Mouse (Mus musculus) bone marrow, adult 2 months (tissue): ENCODE results near the gene Skiv2l. TPM values are rescaled to one million over a fixed set of nuclear protein-coding genes. Genes with fewer than 3 reads are reported as not detected.

Experiments
- H3K27ac ChIP-seq: fragments of 200-500 bp; 2 replicates; pipeline ENCODE4 v1.5.1; 2012; ENCODE audit warnings: low read depth, mild to moderate bottlenecking, control low read depth, inconsistent platforms, low read length; ENCODE audit not compliant: control insufficient read depth, poor library complexity, insufficient read depth
- H3K4me1 ChIP-seq: fragments of 200-500 bp; 2 replicates; pipeline ENCODE4 v1.6.1; 2011; ENCODE audit warnings: low read length; ENCODE audit not compliant: control insufficient read depth, insufficient read depth
- H3K4me3 ChIP-seq: fragments of 200-500 bp; replicated peaks from 2 replicates; pipeline ENCODE3; 2011; ENCODE audit warnings: mild to moderate bottlenecking, low read depth, low read length, control low read depth; ENCODE audit not compliant: control insufficient read depth
- CTCF ChIP-seq: fragments of 200-500 bp; IDR thresholded peaks from 2 replicates; pipeline ENCODE4 v1.5.1; 2011; ENCODE audit warnings: low read length, control low read depth; ENCODE audit not compliant: control insufficient read depth, insufficient read depth
- POLR2A ChIP-seq: fragments of 200-500 bp; IDR thresholded peaks from 2 replicates; pipeline ENCODE4 v1.6.1; 2011; ENCODE audit warnings: low read depth, mild to moderate bottlenecking, control low read depth, low read length, borderline replicate concordance; ENCODE audit not compliant: control insufficient read depth
- WGBS: fragments of 180-500 bp; shearing (Covaris S2); methylation state at CpG from one replicate; pipeline ENCODE4 v1.1.7; 2018; 5-methylcytosine and 5-hydroxymethylcytosine counted together
- polyA plus RNA-seq: library from polyadenylated mRNA; stranded (reverse); fragments of >200 nt; gene quantifications from 2 replicates; pipeline ENCODE4 v1.2.4, GENCODE M21; 2011; ENCODE audit warnings: low replicate concordance; ENCODE audit not compliant: missing spikeins, insufficient read depth, insufficient read length

Skiv2l gene
- polyA plus RNA-seq, 1 experiment = 67.7 TPM

DNA sequence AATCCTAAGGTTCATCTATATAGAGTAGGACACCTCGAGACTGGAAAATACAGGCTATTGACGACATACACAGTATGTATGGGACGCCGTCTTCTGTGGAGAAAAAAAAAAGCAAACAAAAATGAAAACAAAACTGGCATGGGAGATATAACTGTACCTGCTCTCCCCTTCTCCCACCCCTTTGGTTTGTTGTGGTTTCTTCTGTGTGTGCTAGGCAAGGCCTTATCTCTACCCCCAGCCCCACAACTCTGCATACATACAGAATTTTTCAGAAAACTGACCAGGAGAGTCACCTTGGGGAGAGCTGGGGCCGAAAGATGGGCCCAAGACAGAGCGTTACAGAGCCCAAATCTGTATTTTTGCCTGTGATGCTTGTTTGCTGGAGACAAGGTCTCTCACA lies 34.7 kb upstream of the Skiv2l start:
- Histone ChIP-seq H3K4me1 (peaks cover 2% of the 10 kb centered on the region), H3K4me3 (no peak overlapping the region), H3K27ac (no peak overlapping the region)
- WGBS = 70% methylated on average over 6 of the region's 6 CpGs
- TF ChIP-seq CTCF (no peak), POLR2A (no peak)

DNA sequence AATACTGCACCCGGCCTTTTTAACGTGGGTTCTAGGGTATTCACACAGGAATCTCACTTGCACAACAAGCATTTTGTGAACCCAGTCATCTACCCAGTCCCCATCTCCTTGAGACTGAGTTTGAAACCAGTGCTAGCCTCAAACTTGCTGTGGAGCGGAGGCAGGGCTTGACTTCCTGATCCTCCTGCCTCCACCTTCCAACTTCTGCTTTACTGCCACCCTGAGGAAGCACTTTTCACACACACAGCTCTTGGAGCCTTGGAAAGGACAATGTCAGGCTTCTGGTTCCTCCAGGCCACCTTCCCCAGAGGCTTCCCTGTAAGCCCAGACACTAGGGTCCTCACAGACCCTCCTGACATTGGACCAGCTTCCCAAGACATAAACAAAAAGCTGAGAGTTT lies 33.3 kb upstream of the Skiv2l start:
- WGBS = 37% methylated on average over 3 of the region's 3 CpGs
- Histone ChIP-seq H3K4me3 (no peak overlapping the region), H3K27ac (no peak overlapping the region), H3K4me1 (peaks cover 2% of the 10 kb centered on the region)
- TF ChIP-seq POLR2A (no peak), CTCF (no peak)

DNA sequence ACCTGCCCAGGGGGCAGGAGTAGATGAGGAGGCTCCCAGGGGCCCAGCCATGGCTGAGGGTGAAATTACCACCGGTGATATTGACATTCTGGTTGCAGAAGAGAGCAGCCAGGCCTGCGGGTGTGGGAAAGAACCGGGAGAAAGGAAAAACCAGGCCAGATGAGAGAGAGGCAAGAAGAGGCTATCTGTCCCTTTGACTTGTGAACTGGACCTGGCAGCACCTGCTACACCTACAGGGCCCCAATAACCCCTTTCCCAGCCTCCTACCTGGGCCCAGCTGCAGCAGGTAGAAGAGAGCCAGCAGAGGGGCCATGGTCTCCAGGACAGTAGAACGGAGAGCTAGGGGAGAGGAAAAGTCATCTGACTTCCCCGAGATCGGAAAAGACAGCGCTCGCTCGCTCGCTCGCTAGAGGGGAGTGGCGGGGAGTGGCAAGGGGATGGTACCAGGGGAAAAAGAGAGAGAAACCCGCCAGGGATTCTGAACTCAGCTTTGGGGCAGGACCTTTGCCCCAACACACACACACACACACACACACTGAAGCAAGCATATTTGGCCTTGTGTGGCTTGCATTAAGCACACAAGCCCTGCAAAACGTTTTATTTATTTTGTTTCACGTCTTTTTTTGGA lies 31.8 kb upstream of the Skiv2l start, which contains the start of gene Gm20547:
Gene Gm20547 (minus strand): TSS at position 360 of the 628 bp plus-strand sequence.
- 86% methylated on average over 15 of the region's 15 CpGs for WGBS
- no peak within 1 kb of the TSS for H3K4me3 ChIP-seq
- H3K27ac ChIP-seq = no peak within 1 kb of the TSS
- TF ChIP-seq CTCF (no peak), POLR2A (no peak)
- no peaks in the 10 kb centered on the region; the same call in 1 of the 2 replicates for H3K4me1 ChIP-seq

DNA sequence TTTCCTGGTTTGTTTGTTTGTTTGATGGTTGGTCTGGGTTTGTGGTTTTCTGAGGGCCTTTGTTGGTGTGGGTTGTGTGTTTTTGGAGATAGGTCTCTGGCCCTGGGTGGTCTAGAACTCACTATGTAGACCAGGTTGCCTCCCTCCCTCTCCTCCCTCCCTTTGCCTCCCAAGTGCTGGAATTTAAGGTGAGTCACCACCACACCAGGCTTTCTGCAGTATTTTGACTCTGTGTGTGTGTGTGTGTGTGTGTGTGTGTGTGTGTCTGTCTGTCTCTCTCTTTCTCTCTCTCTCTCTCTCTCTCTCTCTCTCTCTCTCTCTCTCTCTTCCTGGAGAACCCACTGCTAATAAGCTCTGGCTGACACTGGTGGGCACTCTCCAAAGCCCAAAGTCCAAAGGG lies 31.2 kb upstream of the Skiv2l start:
- Histone ChIP-seq H3K4me3 (no peak overlapping the region), H3K4me1 (no peaks in the 10 kb centered on the region; the same call in 1 of the 2 replicates), H3K27ac (no peak overlapping the region)
- TF ChIP-seq POLR2A (no peak), CTCF (no peak)

DNA sequence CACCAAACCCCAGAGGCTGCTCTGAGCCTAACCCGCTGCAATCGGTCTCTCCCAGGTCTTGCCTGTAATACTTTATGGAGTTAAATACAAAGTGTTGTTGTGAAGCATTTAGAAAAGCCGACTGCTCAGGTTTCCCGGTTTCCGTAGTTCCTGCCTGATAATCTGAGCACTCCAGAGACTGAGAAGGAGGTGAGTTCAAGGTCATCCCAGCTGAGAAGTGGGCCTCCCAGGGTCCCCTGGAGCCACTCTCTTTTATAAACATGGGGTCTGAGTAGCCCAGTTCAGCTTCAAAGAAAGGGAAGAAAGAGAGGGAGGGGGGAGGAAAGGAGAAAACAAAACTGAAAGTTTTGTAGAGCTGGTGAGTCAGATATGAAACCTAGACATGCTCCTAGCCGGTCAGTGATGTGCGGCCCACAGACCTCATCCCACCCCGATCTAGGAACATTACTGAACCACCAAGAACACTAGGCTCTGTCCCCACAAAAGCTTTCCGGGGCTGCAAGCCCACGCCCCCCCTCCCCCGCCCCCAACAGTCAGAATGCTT lies 29.4 kb upstream of the Skiv2l start, which contains the start of gene Zbtb12:
Gene Zbtb12 (plus strand): TSS at position 148 of the 544 bp plus-strand sequence.
- H3K27ac ChIP-seq = no peak within 1 kb of the TSS
- H3K4me1 ChIP-seq = no peaks in the 10 kb centered on the region; the same call in 1 of the 2 replicates
- H3K4me3 ChIP-seq = no peak within 1 kb of the TSS
- WGBS = 36% methylated on average over 11 of the region's 11 CpGs
- TF ChIP-seq CTCF = no peak
- no peak for TF ChIP-seq POLR2A

DNA sequence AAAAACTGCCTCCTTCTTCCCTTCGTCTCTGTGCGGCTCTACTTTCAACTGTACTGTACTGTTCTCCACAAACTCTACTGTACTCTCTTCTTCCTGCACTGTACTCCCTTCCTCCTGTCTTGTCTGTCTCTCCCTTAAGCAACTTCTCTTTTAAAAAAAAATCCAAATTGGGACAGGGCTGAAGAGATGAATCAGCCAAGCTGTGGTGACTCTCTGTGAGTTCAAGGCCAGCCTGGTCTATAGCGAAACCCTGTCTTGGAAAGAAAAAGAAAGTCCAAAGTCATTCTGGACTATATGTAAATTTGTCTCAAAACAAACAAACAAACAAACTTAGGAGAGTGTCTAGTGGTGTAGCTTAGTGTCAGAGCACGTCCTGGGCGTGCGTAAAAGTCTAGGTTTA lies 24.3 kb upstream of the Skiv2l start:
- Histone ChIP-seq H3K4me1 (no peaks in the 10 kb centered on the region), H3K4me3 (no peak overlapping the region), H3K27ac (no peak overlapping the region)
- 84% methylated on average over 6 of the region's 6 CpGs for WGBS
- TF ChIP-seq CTCF (no peak), POLR2A (no peak)

DNA sequence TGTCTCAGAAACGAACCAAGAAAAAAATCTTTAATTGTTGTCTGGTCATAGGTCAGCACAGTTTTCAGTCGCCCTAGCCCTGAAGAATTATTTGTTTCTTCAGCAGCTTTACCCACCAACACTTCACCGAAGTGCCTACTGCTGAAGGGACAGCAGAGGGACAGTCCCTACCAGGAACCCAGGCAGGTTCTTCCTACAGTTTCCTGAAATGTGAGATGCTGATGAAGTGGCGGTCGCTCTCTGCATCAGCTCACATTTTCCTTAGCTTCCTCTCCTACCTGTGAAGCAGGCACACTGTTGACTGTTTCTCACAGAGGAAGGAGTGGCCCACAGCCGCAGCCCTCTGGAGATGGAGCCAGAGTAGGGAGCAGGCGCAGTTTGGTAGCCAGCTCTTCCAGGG lies 16.0 kb upstream of the Skiv2l start:
- no peak for TF ChIP-seq CTCF
- no peak for TF ChIP-seq POLR2A
- no peak overlapping the region for H3K27ac ChIP-seq
- no peak overlapping the region for H3K4me3 ChIP-seq
- 54% methylated on average over 7 of the region's 7 CpGs for WGBS
- H3K4me1 ChIP-seq = no peaks in the 10 kb centered on the region

DNA sequence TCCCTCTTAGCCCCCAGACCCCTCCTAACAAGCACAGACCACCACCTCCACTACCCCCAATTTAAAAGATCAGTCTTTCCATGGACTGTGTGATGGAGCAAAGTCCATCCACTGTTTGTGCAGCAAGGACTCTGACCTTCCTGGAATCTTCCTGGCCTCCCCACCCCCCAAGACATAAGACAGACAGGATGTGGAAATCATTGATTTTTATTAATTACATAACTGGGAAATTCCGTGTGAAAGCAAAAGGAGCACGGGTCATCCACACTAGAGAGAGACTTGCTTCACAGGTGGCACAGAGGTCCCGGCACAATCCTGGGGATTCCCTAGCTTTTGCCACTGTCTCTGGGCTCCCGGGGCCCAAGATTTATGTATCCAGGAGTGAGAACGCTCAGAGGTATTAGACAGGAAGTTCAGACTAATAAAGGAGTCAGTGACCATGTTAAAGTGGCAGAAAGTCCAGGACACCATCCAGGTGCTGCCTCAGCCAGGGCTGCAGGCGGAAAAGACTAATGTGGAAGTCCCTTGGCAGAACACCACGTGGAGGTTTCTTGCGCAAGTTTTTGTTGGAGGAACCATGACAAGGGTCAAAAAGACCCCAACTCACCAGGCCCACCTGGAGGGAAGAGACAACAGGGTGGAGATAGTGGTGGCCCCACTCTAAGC lies 12.5 kb upstream of the Skiv2l start, which contains the start of gene Cfb:
Gene Cfb (minus strand): TSS at position 103 of the 666 bp plus-strand sequence.
- WGBS = 43% methylated on average over 8 of the region's 8 CpGs
- Histone ChIP-seq H3K4me1 (no peaks in the 10 kb centered on the region), H3K27ac (no peak within 1 kb of the TSS), H3K4me3 (no peak within 1 kb of the TSS)
- TF ChIP-seq CTCF = no peak
- TF ChIP-seq POLR2A = no peak
